Mouse (Mus musculus) forebrain, embryonic 13.5 days (tissue): ENCODE measurements at regions not wholly inside any gene's neighbourhood (a gene's known extent, or its start where the extent isn't known, plus 50 kb on each side); places are given as distances from the start of the nearest gene placed in this dataset.
"Not testable (repeated sequence)": the region's sequence is repeated elsewhere in the genome, so short reads cannot be mapped to it uniquely, and the experiment has no call there.

Experiments used
- ATAC-seq: fragments of 200-750 bp; cut with Nextera tagmentation; 2 replicates; pipeline ENCODE4 v1.8.0; 2017
- H3K27ac ChIP-seq: fragments of 300-500 bp; sonication (generic); 2 replicates; pipeline ENCODE4 v1.5.1; 2015; ENCODE audit warnings: inconsistent platforms, mild to moderate bottlenecking, moderate library complexity
- H3K27me3 ChIP-seq: fragments of 300-500 bp; sonication (generic); 2 replicates; pipeline ENCODE4 v1.6.1; 2015; ENCODE audit warnings: mild to moderate bottlenecking, inconsistent platforms
- H3K36me3 ChIP-seq: fragments of 300-500 bp; sonication (generic); 2 replicates; pipeline ENCODE4 v1.6.1; 2015; ENCODE audit warnings: mild to moderate bottlenecking, inconsistent platforms; ENCODE audit not compliant: poor library complexity, severe bottlenecking
- H3K4me1 ChIP-seq: fragments of 300-500 bp; sonication (generic); 2 replicates; pipeline ENCODE4 v1.6.1; 2015; ENCODE audit warnings: inconsistent platforms
- H3K4me2 ChIP-seq: fragments of 300-500 bp; sonication (generic); 2 replicates; pipeline ENCODE4 v1.6.1; 2015; ENCODE audit warnings: inconsistent platforms, mild to moderate bottlenecking, moderate library complexity
- H3K4me3 ChIP-seq: fragments of 300-500 bp; sonication (generic); 2 replicates; pipeline ENCODE4 v1.5.1; 2015; ENCODE audit warnings: mild to moderate bottlenecking, inconsistent platforms
- H3K9ac ChIP-seq: fragments of 300-500 bp; sonication (generic); 2 replicates; pipeline ENCODE4 v1.6.1; 2015; ENCODE audit warnings: mild to moderate bottlenecking, inconsistent platforms
- H3K9me3 ChIP-seq: fragments of 300-500 bp; sonication (generic); replicated peaks from 2 replicates; pipeline ENCODE4 v1.6.1; 2016; ENCODE audit warnings: inconsistent platforms
- WGBS: fragments of 180-500 bp; shearing (Covaris S2); methylation state at CpG from one replicate; pipeline ENCODE4 v1.1.7; 2015; 5-methylcytosine and 5-hydroxymethylcytosine counted together

- no peaks in the 10 kb centered on the region for H3K27me3 ChIP-seq
- H3K4me2 ChIP-seq, result no peak overlapping the region
- 90% methylated on average over 8 of the region's 8 CpGs for WGBS
- H3K4me3 ChIP-seq, result no peak overlapping the region
- no peak overlapping the region for H3K9ac ChIP-seq
- H3K27ac ChIP-seq, result no peak overlapping the region
- no peaks in the 10 kb centered on the region for H3K36me3 ChIP-seq
- H3K4me1 ChIP-seq, result peaks cover 23% of the 10 kb centered on the region
- ATAC-seq, result no peak
- no peaks in the 10 kb centered on the region for H3K9me3 ChIP-seq
These were observed 275.3 kb downstream of the Etnk1 start for GRCm38 (mm10) chr6:143442361-143442760.

GRCm38 (mm10) chr6:143443446-143443845 lies 276.4 kb downstream of the Etnk1 start:
- Histone ChIP-seq H3K4me3 (no peak overlapping the region), H3K27ac (no peak overlapping the region), H3K36me3 (no peaks in the 10 kb centered on the region), H3K9ac (no peak overlapping the region), H3K4me1 (peaks cover 12% of the 10 kb centered on the region), H3K27me3 (no peaks in the 10 kb centered on the region), H3K4me2 (no peak overlapping the region), H3K9me3 (no peaks in the 10 kb centered on the region)
- 94% methylated on average over 6 of the region's 6 CpGs for WGBS
- no peak for ATAC-seq

GRCm38 (mm10) chr6:143444782-143445181 lies 277.8 kb downstream of the Etnk1 start:
- no peak overlapping the region for H3K9ac ChIP-seq
- no peak overlapping the region for H3K4me3 ChIP-seq
- no peak overlapping the region for H3K4me2 ChIP-seq
- 89% methylated on average over 3 of the region's 3 CpGs for WGBS
- ATAC-seq, result no peak
- H3K36me3 ChIP-seq, result no peaks in the 10 kb centered on the region
- no peaks in the 10 kb centered on the region for H3K27me3 ChIP-seq
- no peaks in the 10 kb centered on the region for H3K9me3 ChIP-seq
- no peak overlapping the region for H3K27ac ChIP-seq
- peaks cover 5% of the 10 kb centered on the region; the same call in 1 of the 2 replicates for H3K4me1 ChIP-seq

GRCm38 (mm10) chr6:143445834-143446552 lies 279.0 kb downstream of the Etnk1 start:
- Histone ChIP-seq H3K27me3 (no peaks in the 10 kb centered on the region), H3K36me3 (no peaks in the 10 kb centered on the region), H3K4me1 (peaks cover 5% of the 10 kb centered on the region; the same call in 1 of the 2 replicates), H3K4me2 (no peak overlapping the region), H3K27ac (no peak overlapping the region), H3K9ac (no peak overlapping the region), H3K9me3 (no peaks in the 10 kb centered on the region), H3K4me3 (no peak overlapping the region)
- no peak for ATAC-seq
- WGBS, result 78% methylated on average over 13 of the region's 13 CpGs

GRCm38 (mm10) chr6:143447060-143447459 lies 280.0 kb downstream of the Etnk1 start:
- Histone ChIP-seq H3K4me2 (no peak overlapping the region), H3K4me3 (no peak overlapping the region), H3K4me1 (peaks cover 5% of the 10 kb centered on the region; the same call in 1 of the 2 replicates), H3K27ac (no peak overlapping the region), H3K9me3 (no peaks in the 10 kb centered on the region), H3K36me3 (no peaks in the 10 kb centered on the region), H3K27me3 (no peaks in the 10 kb centered on the region), H3K9ac (no peak overlapping the region)
- 58% methylated on average over 5 of the region's 5 CpGs for WGBS
- ATAC-seq, result no peak

GRCm38 (mm10) chr6:143449071-143449470 lies 282.1 kb downstream of the Etnk1 start:
- H3K27me3 ChIP-seq, result no peaks in the 10 kb centered on the region
- H3K4me3 ChIP-seq, result no peak overlapping the region
- H3K36me3 ChIP-seq, result no peaks in the 10 kb centered on the region
- no peaks in the 10 kb centered on the region for H3K9me3 ChIP-seq
- H3K27ac ChIP-seq, result no peak overlapping the region
- H3K4me2 ChIP-seq, result no peak overlapping the region
- no peak for ATAC-seq
- WGBS, result 75% methylated on average over 4 of the region's 4 CpGs
- H3K4me1 ChIP-seq, result peaks cover 5% of the 10 kb centered on the region; the same call in 1 of the 2 replicates
- H3K9ac ChIP-seq, result no peak overlapping the region

GRCm38 (mm10) chr6:143451869-143452268 lies 284.8 kb downstream of the Etnk1 start:
- H3K9me3 ChIP-seq, result no peaks in the 10 kb centered on the region
- no peak overlapping the region for H3K9ac ChIP-seq
- H3K4me2 ChIP-seq, result no peak overlapping the region
- H3K27ac ChIP-seq, result no peak overlapping the region
- H3K4me3 ChIP-seq, result no peak overlapping the region
- WGBS, result 90% methylated on average over 6 of the region's 6 CpGs
- H3K36me3 ChIP-seq, result no peaks in the 10 kb centered on the region
- no peak for ATAC-seq
- H3K27me3 ChIP-seq, result no peaks in the 10 kb centered on the region
- peaks cover 5% of the 10 kb centered on the region; the same call in 1 of the 2 replicates for H3K4me1 ChIP-seq

- no peaks in the 10 kb centered on the region for H3K4me1 ChIP-seq
- no peak for ATAC-seq
- 93% methylated on average over 9 of the region's 9 CpGs for WGBS
These were observed 287.7 kb downstream of the Etnk1 start for GRCm38 (mm10) chr6:143454695-143455218.

GRCm38 (mm10) chr6:143464907-143465537 lies 298.0 kb downstream of the Etnk1 start:
- Histone ChIP-seq H3K36me3 (no peaks in the 10 kb centered on the region), H3K27me3 (no peaks in the 10 kb centered on the region), H3K27ac (no peak overlapping the region), H3K4me3 (no peak overlapping the region), H3K4me2 (no peak overlapping the region), H3K4me1 (no peaks in the 10 kb centered on the region), H3K9me3 (no peaks in the 10 kb centered on the region), H3K9ac (no peak overlapping the region)
- no peak for ATAC-seq
- WGBS, result 82% methylated on average over 12 of the region's 12 CpGs

More at GRCm38 (mm10) chr6:143454695-143455218, 287.7 kb downstream of the Etnk1 start:
- Histone ChIP-seq H3K9ac (no peak overlapping the region), H3K36me3 (no peaks in the 10 kb centered on the region), H3K4me3 (no peak overlapping the region), H3K9me3 (no peaks in the 10 kb centered on the region), H3K4me2 (no peak overlapping the region), H3K27ac (no peak overlapping the region), H3K27me3 (no peaks in the 10 kb centered on the region)

- not testable (repeated sequence) for H3K27ac ChIP-seq, H3K9me3 ChIP-seq, H3K36me3 ChIP-seq, H3K4me1 ChIP-seq, H3K9ac ChIP-seq, H3K4me3 ChIP-seq, H3K4me2 ChIP-seq, ATAC-seq, H3K27me3 ChIP-seq
- 98% methylated on average over 12 of the region's 12 CpGs for WGBS
These were observed 305.7 kb downstream of the Etnk1 start for GRCm38 (mm10) chr6:143472676-143473075.

GRCm38 (mm10) chr6:143474396-143474795 lies 307.4 kb downstream of the Etnk1 start:
- H3K4me3 ChIP-seq, result no peak overlapping the region
- WGBS, result 76% methylated on average over 5 of the region's 5 CpGs
- H3K27me3 ChIP-seq, result no peaks in the 10 kb centered on the region
- no peaks in the 10 kb centered on the region for H3K9me3 ChIP-seq
- no peak overlapping the region for H3K27ac ChIP-seq
- H3K4me2 ChIP-seq, result no peak overlapping the region
- H3K4me1 ChIP-seq, result no peaks in the 10 kb centered on the region
- no peak for ATAC-seq
- H3K36me3 ChIP-seq, result no peaks in the 10 kb centered on the region
- no peak overlapping the region for H3K9ac ChIP-seq

- no peak for ATAC-seq
- H3K4me2 ChIP-seq, result no peak overlapping the region
- WGBS, result 79% methylated on average over 7 of the region's 7 CpGs
These were observed 308.3 kb downstream of the Etnk1 start for GRCm38 (mm10) chr6:143475296-143475695.

More at GRCm38 (mm10) chr6:143475296-143475695, 308.3 kb downstream of the Etnk1 start:
- no peaks in the 10 kb centered on the region for H3K4me1 ChIP-seq
- no peak overlapping the region for H3K4me3 ChIP-seq
- no peak overlapping the region for H3K27ac ChIP-seq
- H3K9ac ChIP-seq, result no peak overlapping the region
- no peaks in the 10 kb centered on the region for H3K36me3 ChIP-seq
- no peaks in the 10 kb centered on the region for H3K27me3 ChIP-seq
- no peaks in the 10 kb centered on the region for H3K9me3 ChIP-seq
